Mouse (Mus musculus) lung, embryonic 15.5 days (tissue): ENCODE measurements around the gene Cmya5. TPM values are rescaled to one million over a fixed set of nuclear protein-coding genes. Genes with fewer than 3 reads are reported as not detected.

Experiments used
- ATAC-seq: fragments of 200-750 bp; cut with Nextera tagmentation; 2 replicates; pipeline ENCODE4 v1.8.0; 2017; ENCODE audit warnings: moderate number of reproducible peaks, borderline replicate concordance; ENCODE audit not compliant: low FRiP score, low TSS enrichment; ENCODE audit errors: extremely low read depth
- H3K27ac ChIP-seq: fragments of 300-500 bp; sonication (generic); 2 replicates; pipeline ENCODE4 v1.5.1; 2015; ENCODE audit warnings: moderate library complexity, mild to moderate bottlenecking, inconsistent platforms
- H3K27me3 ChIP-seq: fragments of 300-500 bp; sonication (generic); 2 replicates; pipeline ENCODE4 v1.6.1; 2015; ENCODE audit warnings: inconsistent platforms
- H3K36me3 ChIP-seq: fragments of 300-500 bp; sonication (generic); 2 replicates; pipeline ENCODE4 v1.6.1; 2015; ENCODE audit warnings: inconsistent platforms
- H3K4me1 ChIP-seq: fragments of 300-500 bp; sonication (generic); 2 replicates; pipeline ENCODE4 v1.6.1; 2015; ENCODE audit warnings: inconsistent platforms
- H3K4me2 ChIP-seq: fragments of 300-500 bp; sonication (generic); 2 replicates; pipeline ENCODE4 v1.6.1; 2015; ENCODE audit warnings: inconsistent platforms, mild to moderate bottlenecking, moderate library complexity
- H3K4me3 ChIP-seq: fragments of 300-500 bp; sonication (generic); 2 replicates; pipeline ENCODE4 v1.5.1; 2015; ENCODE audit warnings: mild to moderate bottlenecking, inconsistent platforms
- H3K9ac ChIP-seq: fragments of 300-500 bp; sonication (generic); 2 replicates; pipeline ENCODE4 v1.6.1; 2015; ENCODE audit warnings: inconsistent platforms
- H3K9me3 ChIP-seq: fragments of 300-500 bp; sonication (generic); 2 replicates; pipeline ENCODE4 v1.6.1; 2016; ENCODE audit warnings: inconsistent platforms
- WGBS: fragments of 180-500 bp; shearing (Covaris S2); methylation state at CpG from one replicate; pipeline ENCODE4 v1.1.7; 2015; 5-methylcytosine and 5-hydroxymethylcytosine counted together
- polyA plus RNA-seq: library from polyadenylated mRNA; unstranded; fragments of >200 nt; fragmentation: Nextera tagmentation; extraction: Ambion mirVana; gene quantifications from 2 replicates; pipeline ENCODE4 v1.2.1, GENCODE M21; 2015

Gene Cmya5
- polyA plus RNA-seq, 1 experiment from 2014 or later: 0.42 TPM

- Histone ChIP-seq H3K9ac (no peak overlapping the region), H3K27me3 (no peaks in the 10 kb centered on the region), H3K4me2 (no peak overlapping the region), H3K36me3 (no peaks in the 10 kb centered on the region), H3K27ac (no peak overlapping the region), H3K9me3 (no peaks in the 10 kb centered on the region), H3K4me3 (no peak overlapping the region), H3K4me1 (no peaks in the 10 kb centered on the region)
- ATAC-seq: no peak
- 77% methylated on average over 7 of the region's 7 CpGs for WGBS
Observed at GRCm38 (mm10) chr13:93057492-93058260, 86.8 kb downstream of the Cmya5 start.

- no peaks in the 10 kb centered on the region for H3K27me3 ChIP-seq
Observed at GRCm38 (mm10) chr13:93056091-93056490, 88.4 kb downstream of the Cmya5 start.

GRCm38 (mm10) chr13:93051483-93051882 lies 93.0 kb downstream of the Cmya5 start:
- H3K4me1 ChIP-seq: no peaks in the 10 kb centered on the region
- no peaks in the 10 kb centered on the region for H3K9me3 ChIP-seq
- H3K27ac ChIP-seq: no peak overlapping the region
- no peaks in the 10 kb centered on the region for H3K36me3 ChIP-seq
- no peak overlapping the region for H3K4me3 ChIP-seq
- H3K9ac ChIP-seq: no peak overlapping the region
- H3K27me3 ChIP-seq: no peaks in the 10 kb centered on the region
- H3K4me2 ChIP-seq: no peak overlapping the region
- ATAC-seq: no peak
- 75% methylated on average over 5 of the region's 5 CpGs for WGBS

More at GRCm38 (mm10) chr13:93056091-93056490, 88.4 kb downstream of the Cmya5 start:
- Histone ChIP-seq H3K36me3 (no peaks in the 10 kb centered on the region), H3K27ac (no peak overlapping the region), H3K4me3 (no peak overlapping the region), H3K4me1 (no peaks in the 10 kb centered on the region), H3K9ac (no peak overlapping the region), H3K9me3 (no peaks in the 10 kb centered on the region), H3K4me2 (no peak overlapping the region)
- 63% methylated on average over 1 of the region's 1 CpGs for WGBS
- no peak for ATAC-seq

GRCm38 (mm10) chr13:93041021-93041420 lies 103.5 kb downstream of the Cmya5 start:
- H3K4me1 ChIP-seq: 0 out of 2 replicates have a peak, but pooled peaks cover 2% of the 10 kb centered on the region
- no peak overlapping the region for H3K4me2 ChIP-seq
- no peak overlapping the region for H3K9ac ChIP-seq
- H3K27ac ChIP-seq: no peak overlapping the region
- no peak overlapping the region for H3K4me3 ChIP-seq
- no peaks in the 10 kb centered on the region for H3K9me3 ChIP-seq
- no peaks in the 10 kb centered on the region for H3K36me3 ChIP-seq
- ATAC-seq: no peak
- H3K27me3 ChIP-seq: no peaks in the 10 kb centered on the region
- 58% methylated on average over 9 of the region's 9 CpGs for WGBS

DNA sequence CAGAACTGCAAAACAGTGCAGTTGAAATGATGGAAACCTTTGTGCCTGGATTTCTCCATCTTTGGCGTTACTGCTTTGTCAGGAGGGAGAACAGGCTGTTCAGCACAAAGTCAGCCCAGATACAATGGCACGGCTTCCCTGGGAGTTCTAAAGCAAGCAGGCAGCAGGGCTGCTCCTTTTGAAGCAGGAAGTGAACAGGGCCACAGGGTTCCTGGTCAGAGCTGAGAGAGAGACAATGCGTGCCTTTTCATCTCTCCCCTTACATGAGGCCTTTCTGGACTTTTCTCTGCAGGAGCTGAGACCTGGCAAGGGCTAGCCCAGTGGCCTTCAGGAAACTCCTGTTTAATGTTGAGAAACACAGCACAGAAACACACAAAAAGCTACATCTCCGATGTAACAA lies 108.3 kb downstream of the Cmya5 start:
- ATAC-seq: no peak
- WGBS: 65% methylated on average over 4 of the region's 4 CpGs
- H3K9me3 ChIP-seq: no peaks in the 10 kb centered on the region
- no peak overlapping the region for H3K27ac ChIP-seq
- no peak overlapping the region for H3K9ac ChIP-seq
- H3K36me3 ChIP-seq: no peaks in the 10 kb centered on the region
- H3K27me3 ChIP-seq: no peaks in the 10 kb centered on the region
- H3K4me1 ChIP-seq: 0 out of 2 replicates have a peak, but pooled peaks cover 3% of the 10 kb centered on the region
- H3K4me2 ChIP-seq: no peak overlapping the region
- H3K4me3 ChIP-seq: no peak overlapping the region

DNA sequence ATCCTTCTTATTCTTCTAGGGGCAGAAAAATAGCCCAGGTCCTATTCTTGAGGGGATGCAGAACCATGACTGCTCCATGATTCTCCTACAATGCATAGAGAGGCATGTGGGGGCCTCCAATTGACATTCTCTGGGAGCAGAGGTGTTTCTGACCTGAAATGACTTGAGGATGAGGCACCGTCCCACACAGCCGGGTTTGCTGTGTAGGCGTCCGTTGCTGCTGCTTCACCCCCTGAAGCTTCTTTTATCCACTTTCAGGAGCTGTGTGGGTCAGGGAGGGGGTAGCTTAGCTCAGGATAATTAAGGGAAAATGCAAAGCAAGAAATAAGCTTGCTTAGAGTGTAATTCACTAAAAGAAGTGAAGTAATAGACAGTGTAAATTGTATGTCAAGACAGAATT lies 115.2 kb downstream of the Cmya5 start:
- WGBS: 81% methylated on average over 4 of the region's 4 CpGs
- Histone ChIP-seq H3K4me2 (no peak overlapping the region), H3K4me1 (no peaks in the 10 kb centered on the region), H3K4me3 (no peak overlapping the region), H3K9me3 (no peaks in the 10 kb centered on the region), H3K9ac (no peak overlapping the region), H3K36me3 (no peaks in the 10 kb centered on the region), H3K27me3 (no peaks in the 10 kb centered on the region), H3K27ac (no peak overlapping the region)
- no peak for ATAC-seq

DNA sequence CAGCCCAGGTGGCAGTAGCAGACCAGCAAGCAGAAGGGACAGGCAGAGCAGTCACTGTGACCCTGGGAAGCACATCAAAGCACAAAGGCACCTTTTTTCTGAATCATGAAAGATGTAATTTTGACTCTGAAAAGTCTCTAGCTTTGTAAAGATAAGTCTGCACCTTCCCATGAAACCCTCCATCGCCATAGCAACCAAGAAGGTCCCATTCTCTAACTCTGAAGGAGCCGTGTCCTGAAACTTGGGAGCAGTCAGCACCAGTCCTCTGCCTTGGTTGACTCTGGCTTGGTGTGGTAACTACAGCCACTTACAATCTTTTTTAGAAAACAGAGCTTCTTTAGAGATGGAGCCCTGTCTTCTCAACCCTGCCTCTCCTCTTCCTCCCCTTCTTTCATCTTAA lies 119.7 kb downstream of the Cmya5 start:
- H3K9me3 ChIP-seq: no peaks in the 10 kb centered on the region
- H3K4me3 ChIP-seq: no peak overlapping the region
- H3K4me1 ChIP-seq: no peaks in the 10 kb centered on the region
- H3K27me3 ChIP-seq: no peaks in the 10 kb centered on the region
- 50% methylated on average over 2 of the region's 2 CpGs for WGBS
- H3K4me2 ChIP-seq: no peak overlapping the region
- no peak overlapping the region for H3K27ac ChIP-seq
- H3K9ac ChIP-seq: no peak overlapping the region
- H3K36me3 ChIP-seq: no peaks in the 10 kb centered on the region
- no peak for ATAC-seq

- Histone ChIP-seq H3K27ac (no peak overlapping the region), H3K4me1 (no peaks in the 10 kb centered on the region), H3K36me3 (no peaks in the 10 kb centered on the region), H3K27me3 (no peaks in the 10 kb centered on the region), H3K9ac (no peak overlapping the region), H3K4me2 (no peak overlapping the region), H3K4me3 (no peak overlapping the region), H3K9me3 (no peaks in the 10 kb centered on the region)
- WGBS: 3% methylated on average over 1 of the region's 1 CpGs
- ATAC-seq: no peak
Observed at GRCm38 (mm10) chr13:93022158-93022557, 122.4 kb downstream of the Cmya5 start.

- H3K27ac ChIP-seq: no peak overlapping the region
- WGBS: 31% methylated on average over 8 of the region's 8 CpGs
- H3K9me3 ChIP-seq: no peaks in the 10 kb centered on the region
- ATAC-seq: no peak
- H3K36me3 ChIP-seq: no peaks in the 10 kb centered on the region
- no peak overlapping the region for H3K9ac ChIP-seq
- H3K4me1 ChIP-seq: 0 out of 2 replicates have a peak, but pooled peaks cover 3% of the 10 kb centered on the region
- no peak overlapping the region for H3K4me2 ChIP-seq
- H3K4me3 ChIP-seq: no peak overlapping the region
- H3K27me3 ChIP-seq: no peaks in the 10 kb centered on the region
Observed at GRCm38 (mm10) chr13:93012952-93013351, 131.6 kb downstream of the Cmya5 start.

GRCm38 (mm10) chr13:93011315-93011714 lies 133.2 kb downstream of the Cmya5 start:
- Histone ChIP-seq H3K4me1 (0 out of 2 replicates have a peak, but pooled peaks cover 3% of the 10 kb centered on the region), H3K9me3 (no peaks in the 10 kb centered on the region)
- 89% methylated on average over 4 of the region's 4 CpGs for WGBS

GRCm38 (mm10) chr13:93010524-93010923 lies 134.0 kb downstream of the Cmya5 start:
- H3K27ac ChIP-seq: no peak overlapping the region
- H3K27me3 ChIP-seq: no peaks in the 10 kb centered on the region
- H3K9ac ChIP-seq: no peak overlapping the region
- WGBS: 78% methylated on average over 7 of the region's 7 CpGs
- no peak overlapping the region for H3K4me3 ChIP-seq
- H3K36me3 ChIP-seq: no peaks in the 10 kb centered on the region
- H3K4me2 ChIP-seq: no peak overlapping the region
- ATAC-seq: no peak
- H3K9me3 ChIP-seq: no peaks in the 10 kb centered on the region
- H3K4me1 ChIP-seq: 0 out of 2 replicates have a peak, but pooled peaks cover 3% of the 10 kb centered on the region

More at GRCm38 (mm10) chr13:93011315-93011714, 133.2 kb downstream of the Cmya5 start:
- no peak overlapping the region for H3K9ac ChIP-seq
- ATAC-seq: no peak
- H3K27me3 ChIP-seq: no peaks in the 10 kb centered on the region
- no peak overlapping the region for H3K27ac ChIP-seq
- no peaks in the 10 kb centered on the region for H3K36me3 ChIP-seq
- no peak overlapping the region for H3K4me3 ChIP-seq
- no peak overlapping the region for H3K4me2 ChIP-seq

DNA sequence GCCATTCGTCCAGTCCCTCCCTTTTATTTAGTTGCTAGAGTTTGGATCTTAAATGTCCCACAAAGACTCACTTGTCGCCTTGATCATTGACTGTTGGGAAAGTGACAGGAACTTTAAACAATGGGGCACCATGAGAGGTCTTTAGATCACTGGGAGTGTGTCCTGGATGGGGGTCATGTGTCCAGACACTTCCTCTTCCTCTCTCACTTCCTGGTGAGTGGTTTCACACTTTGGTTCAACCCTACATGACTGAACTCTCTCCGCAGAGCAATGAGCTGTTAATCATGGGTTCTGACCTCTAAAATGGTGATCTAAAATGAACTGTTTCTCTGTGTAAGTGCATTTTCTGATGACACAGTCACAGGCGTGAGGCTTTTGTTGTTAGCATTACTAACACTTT lies 137.4 kb downstream of the Cmya5 start:
- 60% methylated on average over 4 of the region's 4 CpGs for WGBS
- Histone ChIP-seq H3K4me1 (no peaks in the 10 kb centered on the region), H3K4me2 (no peak overlapping the region), H3K9me3 (no peaks in the 10 kb centered on the region), H3K4me3 (no peak overlapping the region), H3K36me3 (no peaks in the 10 kb centered on the region), H3K27ac (no peak overlapping the region), H3K27me3 (no peaks in the 10 kb centered on the region), H3K9ac (no peak overlapping the region)
- ATAC-seq: no peak
